Mouse (Mus musculus): ENCODE results near the gene Sorcs2. TPM values are rescaled to one million over a fixed set of nuclear protein-coding genes. Genes with fewer than 3 reads are reported as not detected.

Gene Sorcs2
- total RNA-seq, 2 experiments from 2014 or later, result 2.2 to 5.4 TPM

DNA sequence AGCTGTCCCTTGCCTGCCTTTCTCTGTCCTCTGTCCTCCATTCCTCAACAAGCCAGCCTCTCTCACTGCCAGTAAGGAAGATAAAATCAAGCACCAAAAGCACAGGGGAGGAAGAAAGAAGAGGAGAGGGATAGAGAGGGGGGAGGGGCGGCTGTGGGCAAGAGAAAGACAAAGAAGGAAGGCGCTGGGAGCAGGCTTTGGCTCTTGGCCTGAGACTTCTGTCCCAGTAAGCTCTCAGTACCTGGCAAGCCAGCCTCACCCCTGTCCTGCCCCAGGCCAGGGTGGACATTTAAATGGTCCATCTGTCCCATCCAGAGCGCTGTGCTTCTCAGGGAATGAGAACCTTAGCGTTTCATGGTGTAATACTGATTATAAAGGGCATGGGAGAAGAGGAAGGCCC, 203.3 kb downstream of the Sorcs2 start:
- ATAC-seq (replicated peaks; ENCODE audit: low FRiP score, poor library complexity, severe bottlenecking), result no peak

DNA sequence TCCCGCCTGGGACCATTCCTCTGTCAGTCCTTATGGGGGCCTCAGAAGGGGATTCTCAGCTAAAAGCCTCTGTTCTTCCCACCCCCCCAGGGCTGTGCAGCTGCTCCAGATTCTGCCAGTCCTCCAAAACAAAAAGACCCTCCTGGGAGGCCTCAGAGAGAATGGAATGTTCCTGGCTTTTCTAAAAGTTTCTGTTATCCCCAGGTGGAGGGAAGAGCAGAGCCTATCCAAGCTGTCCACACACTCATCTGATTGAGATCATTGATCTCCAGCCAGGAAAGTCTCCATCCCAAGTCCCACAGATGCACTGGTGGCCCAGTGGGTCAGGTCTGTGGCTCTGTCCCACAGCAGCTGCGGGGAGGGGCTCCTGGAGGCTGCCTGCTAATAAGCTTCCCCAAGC, 205.3 kb downstream of the Sorcs2 start:
- no peak for ATAC-seq (replicated peaks; ENCODE audit: low FRiP score, poor library complexity, severe bottlenecking)

DNA sequence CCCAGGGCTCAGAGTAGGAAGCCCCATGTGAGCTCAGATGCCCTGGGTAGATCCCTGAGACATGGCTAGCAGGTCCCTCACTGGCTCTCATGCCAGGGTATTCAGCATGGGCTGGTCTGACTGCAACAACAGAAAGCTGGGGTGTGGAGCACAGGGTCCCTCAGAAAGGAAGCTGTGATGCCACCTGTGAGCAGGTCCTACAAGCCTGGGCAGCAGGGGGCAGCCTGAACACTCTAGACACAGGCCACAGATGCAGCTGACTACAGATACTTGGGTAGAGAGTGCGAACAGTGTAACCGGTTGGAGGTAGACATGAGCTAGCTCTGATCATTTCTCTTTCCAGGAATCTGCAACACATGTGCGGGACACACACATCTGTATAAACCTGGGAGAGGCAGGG, 206.1 kb downstream of the Sorcs2 start:
- ATAC-seq (replicated peaks; ENCODE audit: low FRiP score, poor library complexity, severe bottlenecking), result no peak

DNA sequence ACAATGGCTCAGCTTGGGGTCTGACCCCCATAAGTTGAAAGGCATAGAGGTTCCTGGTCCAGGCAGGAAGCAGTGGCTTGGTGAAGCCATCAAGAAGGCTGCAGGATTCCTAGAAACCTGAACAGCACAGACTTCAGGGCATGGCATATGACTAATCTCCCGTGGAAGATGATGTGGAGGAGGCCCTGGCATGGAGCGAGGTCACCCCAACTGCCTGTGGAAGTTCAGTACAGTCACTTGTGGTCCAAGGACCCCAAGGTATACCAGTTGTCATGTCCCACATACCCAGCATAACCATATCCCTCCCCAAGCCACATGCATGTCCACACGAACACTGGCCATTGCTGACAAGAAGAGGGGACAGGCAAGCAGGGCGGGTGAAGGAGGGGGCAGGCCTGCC, 206.7 kb downstream of the Sorcs2 start:
- no peak for ATAC-seq (replicated peaks; ENCODE audit: low FRiP score, poor library complexity, severe bottlenecking)

DNA sequence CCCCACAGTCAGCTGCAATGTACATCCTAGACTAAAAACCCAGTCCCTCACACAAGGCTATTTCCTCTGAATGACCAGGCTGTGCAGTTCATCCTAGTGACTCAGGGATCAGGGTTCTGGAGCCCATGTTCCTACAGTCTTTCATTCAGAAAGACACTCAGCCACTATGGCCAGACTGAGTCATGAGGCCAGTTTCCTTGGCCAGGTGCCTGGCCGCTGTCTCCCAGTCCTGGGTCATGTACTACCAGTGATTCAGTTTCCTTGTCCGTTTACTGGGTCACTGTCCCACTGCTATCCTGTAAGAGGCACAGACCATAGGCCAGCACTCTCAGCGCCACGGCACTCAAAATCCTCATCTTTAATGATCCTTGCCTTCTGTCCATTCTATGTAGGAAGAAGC, 209.6 kb downstream of the Sorcs2 start:
- ATAC-seq (replicated peaks; ENCODE audit: low FRiP score, poor library complexity, severe bottlenecking), result no peak

DNA sequence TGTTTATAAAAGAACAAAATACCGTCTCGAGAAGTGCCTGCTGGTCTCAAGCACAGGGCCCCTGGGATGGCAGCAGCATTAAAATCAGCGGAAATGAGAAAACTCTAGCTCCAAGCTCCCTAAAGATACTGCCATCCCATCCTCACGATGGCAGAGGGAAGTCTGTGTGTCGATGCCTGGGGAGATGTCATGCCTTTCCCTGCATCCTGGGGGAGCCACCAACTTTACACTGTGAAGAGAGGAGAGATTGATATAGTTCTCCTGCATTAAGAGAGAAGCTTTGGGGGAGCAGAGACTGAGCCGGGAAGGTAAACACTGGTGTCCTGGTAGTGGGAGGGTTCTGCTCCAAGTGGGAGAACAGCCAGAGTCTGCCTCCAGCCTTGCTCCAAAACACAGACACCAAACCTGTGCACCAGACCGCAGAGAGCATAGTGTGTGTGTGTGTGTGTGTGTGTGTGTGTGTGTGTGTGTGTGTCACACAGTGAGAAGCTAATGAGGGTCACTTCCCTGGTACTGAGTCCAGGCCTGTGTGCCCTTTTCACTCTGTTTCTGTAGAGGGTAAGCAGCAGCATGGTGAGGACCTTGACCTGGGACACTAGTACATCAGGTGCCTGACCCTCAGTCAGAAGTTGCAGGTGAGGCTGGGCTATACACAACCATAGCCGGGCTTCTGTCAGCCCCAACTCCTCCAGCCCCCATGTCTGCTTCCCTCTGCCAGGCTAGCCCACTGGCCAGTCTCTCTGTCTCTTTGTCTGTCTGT, 211.5 kb downstream of the Sorcs2 start:
- ATAC-seq (replicated peaks; ENCODE audit: low FRiP score, poor library complexity, severe bottlenecking), result no peak

DNA sequence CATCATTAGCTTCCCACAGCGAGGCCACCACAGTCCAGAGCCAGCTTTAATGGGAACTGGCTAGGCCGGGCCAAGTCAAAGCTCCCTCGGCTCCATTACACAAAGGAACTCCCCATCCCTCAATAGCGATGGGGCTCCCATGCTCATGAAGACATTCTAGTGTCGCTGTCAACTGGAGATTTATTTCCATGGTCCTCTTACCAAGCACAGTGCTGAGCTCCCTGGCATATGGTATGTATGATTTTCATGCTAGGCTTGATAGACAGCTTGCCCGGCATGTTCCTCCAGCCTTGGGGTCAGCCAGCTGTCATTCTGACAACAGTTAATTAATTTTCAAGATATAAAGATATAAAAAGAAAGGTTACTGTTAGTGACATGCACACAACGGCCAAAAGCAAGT, 215.6 kb downstream of the Sorcs2 start:
- ATAC-seq (replicated peaks; ENCODE audit: low FRiP score, poor library complexity, severe bottlenecking), result no peak

DNA sequence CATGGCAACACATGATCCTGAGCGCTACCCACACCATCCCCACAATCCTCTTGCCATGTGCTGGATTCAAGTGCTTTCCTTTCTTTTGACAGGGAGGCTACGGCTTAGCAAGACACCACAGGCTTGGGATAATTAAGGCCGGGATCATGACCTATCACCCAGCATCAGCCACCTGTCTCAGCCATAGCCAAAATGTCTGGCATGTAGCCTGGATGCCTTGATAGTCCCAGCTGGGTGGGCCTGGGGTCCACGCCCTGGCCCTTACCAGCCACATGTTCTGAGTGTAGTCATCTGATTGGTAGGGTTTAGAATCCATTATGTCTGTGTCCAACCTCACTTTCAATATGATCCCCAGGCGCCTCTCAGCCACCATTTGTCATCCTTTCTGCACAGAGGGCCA, 218.2 kb downstream of the Sorcs2 start:
- ATAC-seq (replicated peaks; ENCODE audit: low FRiP score, poor library complexity, severe bottlenecking), result no peak

DNA sequence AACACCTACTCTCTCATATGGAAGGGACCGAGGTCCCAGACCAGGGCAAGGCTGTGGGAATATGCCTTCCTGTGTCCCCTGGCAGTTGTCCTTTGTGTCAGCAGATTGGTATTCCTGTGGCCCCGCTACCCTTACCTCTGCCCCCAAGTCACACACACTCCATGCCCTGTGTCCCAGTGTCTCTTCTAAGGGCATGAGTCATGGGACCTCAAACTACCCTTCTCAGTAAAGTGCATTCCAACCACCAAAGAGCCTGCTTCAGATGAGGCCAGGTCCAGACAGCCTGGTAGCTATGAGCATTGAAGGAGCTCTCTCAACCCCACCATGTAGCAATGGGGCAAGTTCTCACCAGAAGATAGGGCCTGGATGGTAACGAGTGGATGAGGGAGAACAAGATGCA, 219.2 kb downstream of the Sorcs2 start:
- no peak for ATAC-seq (replicated peaks; ENCODE audit: low FRiP score, poor library complexity, severe bottlenecking)

DNA sequence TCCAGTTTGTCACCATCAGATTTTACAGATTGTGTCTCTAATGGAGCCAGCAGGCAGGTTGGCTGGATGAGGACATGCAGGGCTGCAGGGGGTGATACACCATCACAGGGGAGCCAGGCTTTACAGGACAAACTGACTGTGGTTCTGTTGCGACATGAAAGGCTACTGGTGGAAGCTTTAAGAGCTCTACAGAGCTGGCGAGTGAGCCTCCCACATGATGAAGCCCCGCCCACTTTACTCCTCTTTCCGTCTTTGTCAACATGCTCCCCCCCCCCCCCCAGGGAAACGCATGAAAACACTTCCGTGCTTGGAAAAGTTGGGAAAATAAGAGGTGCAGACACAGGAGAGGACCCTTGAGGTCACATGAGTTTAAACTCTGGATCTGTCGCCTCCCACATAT, 219.7 kb downstream of the Sorcs2 start:
- no peak for ATAC-seq (replicated peaks; ENCODE audit: low FRiP score, poor library complexity, severe bottlenecking)

DNA sequence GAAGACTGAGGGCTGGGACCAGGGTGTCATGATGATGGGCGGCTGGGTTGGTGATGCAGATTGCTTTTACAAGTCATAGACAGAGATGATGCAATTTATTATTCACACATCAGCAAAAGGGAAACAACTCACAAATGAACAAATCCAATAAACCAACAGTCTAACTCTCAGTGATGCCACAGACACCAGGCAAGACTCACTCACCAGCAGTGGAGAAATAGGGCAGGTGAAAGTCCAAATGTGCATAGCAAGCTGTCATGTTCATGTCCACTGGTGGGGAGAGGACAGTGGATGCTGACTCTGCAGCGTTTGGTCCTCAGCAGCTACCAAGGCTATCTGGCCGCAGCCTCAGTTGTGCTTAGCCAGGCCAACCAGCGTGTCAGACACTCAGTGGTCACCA, 221.1 kb downstream of the Sorcs2 start:
- ATAC-seq (replicated peaks; ENCODE audit: low FRiP score, poor library complexity, severe bottlenecking), result no peak

DNA sequence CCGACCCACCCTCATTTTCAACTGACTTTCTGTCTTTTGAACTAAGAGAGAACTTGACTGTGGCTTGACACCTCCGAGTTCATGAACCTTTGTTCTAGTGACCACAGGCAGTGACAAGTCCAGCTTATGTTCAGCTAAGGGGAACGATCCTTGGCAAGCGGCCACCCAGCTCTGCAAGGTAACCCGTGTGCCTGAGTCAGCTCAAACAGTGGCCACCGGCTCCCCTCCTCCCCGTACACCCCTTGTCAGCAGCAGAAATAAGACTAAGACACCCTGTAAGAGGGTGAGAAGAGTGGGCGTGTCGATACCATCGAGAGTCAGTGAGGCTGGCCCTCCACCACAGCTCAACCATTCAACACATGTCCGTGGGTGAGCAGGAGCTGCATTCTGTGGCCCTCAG, 221.5 kb downstream of the Sorcs2 start:
- ATAC-seq (replicated peaks; ENCODE audit: low FRiP score, poor library complexity, severe bottlenecking), result no peak

DNA sequence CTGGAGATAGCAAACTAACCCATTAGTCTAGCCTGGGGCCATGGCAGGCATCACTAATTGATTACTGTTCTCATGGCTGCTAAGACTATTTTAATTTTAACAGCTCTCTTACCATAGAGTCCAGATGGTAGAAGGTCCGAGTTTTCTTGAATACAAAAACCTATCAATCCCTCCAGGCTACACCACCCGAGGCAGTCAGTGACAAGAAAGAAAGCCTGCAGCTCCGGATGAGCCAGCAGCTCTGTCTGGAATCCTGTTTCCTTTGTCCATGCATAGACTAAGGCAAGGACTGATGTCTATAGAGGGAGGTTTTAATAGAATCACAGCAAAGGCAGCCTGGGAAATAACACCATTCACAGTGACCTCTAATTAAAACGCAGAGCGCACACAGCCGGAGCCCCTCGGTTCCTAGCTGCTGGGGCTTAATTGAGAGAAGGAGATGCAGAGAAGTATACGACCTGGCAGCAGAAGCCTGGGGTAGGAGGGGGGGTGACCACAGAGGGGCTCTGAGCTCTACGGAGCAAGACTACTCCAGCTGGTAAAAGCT, 223.3 kb downstream of the Sorcs2 start:
- no peak for ATAC-seq (replicated peaks; ENCODE audit: low FRiP score, poor library complexity, severe bottlenecking)

DNA sequence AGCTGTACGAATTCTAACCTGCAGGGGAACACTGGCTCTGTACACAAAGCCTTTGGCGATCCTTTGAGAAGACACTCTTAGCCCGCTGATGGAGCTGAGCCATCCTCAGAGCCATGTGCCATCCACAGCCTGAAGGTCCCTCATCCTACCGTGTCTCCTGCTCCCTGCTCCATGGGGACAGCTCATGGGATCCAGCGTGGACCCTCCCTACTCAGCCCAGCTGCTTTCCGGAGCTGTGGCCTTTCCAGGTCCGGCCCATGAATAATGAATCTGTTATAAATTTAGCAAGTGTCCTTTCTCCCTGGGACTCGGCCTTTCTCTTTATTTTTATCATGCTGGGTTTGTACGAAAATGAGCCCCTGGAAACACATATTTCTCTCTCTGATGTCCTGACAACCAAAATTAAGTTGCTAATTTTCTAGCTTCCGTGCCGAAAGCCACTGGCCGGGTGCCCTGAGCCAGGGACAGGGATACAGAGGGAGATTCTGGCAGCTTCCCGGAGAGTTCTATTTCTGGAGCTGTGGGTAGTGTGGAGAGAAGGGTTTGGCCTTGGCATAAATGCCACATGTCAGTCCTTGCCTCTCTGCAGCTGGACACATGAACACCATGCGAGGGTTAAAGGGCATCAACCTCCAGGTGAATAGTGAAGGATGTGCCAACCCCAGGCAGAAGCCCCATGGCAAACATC, 228.8 kb downstream of the Sorcs2 start:
- no peak for ATAC-seq (replicated peaks; ENCODE audit: low FRiP score, poor library complexity, severe bottlenecking)

DNA sequence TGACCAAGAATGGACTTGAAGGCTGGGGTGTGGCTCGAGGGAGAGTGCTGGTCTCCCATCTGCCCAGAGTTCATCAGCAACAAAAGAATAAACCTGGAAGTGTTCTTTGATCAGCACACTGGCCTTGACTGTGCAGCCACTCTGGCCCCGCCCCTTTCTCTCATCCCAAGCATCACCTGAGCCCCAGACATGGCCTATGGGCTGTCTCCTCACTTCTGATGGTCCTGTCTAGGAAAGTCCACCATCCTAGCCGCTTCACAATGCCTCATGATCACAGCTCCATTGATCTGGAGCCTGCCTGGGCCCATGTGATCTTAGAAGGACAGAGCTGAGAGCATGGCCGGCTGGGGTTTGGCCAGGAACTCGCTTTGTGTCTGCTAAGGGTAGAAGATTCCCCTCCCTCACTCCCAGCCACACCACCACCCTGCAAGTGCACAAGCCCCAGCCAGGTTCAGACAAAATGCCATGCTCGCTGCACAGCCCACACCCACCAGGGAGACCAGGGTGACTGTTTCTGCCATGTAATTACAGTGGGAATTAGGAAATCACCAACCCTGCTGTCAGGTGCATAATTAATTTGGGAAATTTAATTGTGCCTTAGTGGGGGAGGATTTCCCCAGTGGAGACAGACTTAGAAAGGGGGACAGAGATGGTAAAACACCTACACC, 231.5 kb downstream of the Sorcs2 start:
- ATAC-seq (replicated peaks; ENCODE audit: low FRiP score, poor library complexity, severe bottlenecking), result no peak

DNA sequence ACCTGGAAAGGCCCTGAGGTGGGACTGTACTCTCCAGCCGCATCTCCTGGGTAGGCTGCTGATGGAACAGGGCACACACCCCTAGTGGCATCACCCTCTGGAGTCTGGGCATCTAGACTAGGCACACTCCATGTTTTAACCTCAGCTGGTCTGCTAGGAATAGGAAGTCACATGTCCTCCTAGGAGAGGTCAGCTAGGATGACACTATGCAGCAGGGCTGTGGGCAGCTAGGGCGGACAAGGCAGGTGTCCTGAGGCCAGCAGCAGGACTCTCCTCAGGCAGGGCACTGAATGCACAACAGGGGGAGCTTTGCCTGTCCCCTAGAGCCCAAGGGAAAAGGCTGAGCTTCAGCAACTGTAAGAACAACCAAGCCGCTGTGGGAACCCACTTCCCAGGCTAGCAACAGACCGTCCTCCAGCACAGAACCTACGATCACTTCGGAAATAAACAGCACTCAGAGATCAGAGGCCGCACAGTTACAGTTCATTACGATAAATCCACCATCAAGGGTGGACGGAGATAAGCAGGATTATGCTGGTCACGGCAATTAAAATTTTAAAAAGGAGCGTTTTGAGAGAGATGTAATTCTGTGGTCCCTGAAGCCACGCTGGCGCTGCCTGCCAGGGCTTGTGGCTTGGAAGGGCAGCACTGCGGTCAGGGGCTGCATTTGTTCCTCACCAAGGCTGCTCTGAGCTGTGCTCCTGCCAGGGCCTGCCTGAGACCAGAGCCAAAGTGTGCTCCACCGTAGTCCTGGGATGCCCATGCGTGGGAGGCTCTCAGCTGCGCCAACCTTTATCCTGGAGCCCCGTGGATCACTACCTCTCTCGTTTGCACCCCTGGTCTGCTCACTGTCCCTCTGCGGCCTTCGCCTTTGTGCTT, 232.3 kb downstream of the Sorcs2 start:
- no peak for ATAC-seq (replicated peaks; ENCODE audit: low FRiP score, poor library complexity, severe bottlenecking)

DNA sequence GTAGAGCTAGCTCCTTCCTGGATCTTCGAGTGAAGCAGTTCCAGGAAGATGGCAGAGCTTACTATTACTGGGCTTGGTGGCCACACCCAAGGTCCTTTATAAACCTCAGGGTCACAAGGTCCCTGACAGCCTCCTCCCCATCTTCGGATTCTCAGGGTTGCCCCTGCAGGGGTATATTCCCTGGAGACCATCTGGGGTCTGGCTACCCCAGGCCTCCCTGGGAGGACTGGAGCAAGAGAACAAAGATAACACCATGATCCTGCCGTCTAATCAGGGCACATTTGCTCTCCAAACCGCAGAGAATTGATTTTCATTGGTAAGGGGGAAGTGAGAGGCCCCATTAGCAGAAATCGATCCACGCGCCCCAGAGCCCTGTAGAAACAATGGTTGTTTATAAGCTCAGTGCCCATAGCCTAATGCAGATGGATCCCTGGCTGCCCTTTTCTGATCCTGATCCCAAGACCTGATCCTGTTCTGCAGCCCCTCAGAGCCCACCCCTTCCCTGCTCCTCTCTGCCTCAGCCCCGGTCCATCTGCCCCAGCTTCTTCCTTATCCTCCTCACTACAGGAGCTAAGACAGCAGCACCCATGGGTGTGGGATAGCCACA, 243.0 kb downstream of the Sorcs2 start:
- ATAC-seq (replicated peaks; ENCODE audit: low FRiP score, poor library complexity, severe bottlenecking), result no peak

DNA sequence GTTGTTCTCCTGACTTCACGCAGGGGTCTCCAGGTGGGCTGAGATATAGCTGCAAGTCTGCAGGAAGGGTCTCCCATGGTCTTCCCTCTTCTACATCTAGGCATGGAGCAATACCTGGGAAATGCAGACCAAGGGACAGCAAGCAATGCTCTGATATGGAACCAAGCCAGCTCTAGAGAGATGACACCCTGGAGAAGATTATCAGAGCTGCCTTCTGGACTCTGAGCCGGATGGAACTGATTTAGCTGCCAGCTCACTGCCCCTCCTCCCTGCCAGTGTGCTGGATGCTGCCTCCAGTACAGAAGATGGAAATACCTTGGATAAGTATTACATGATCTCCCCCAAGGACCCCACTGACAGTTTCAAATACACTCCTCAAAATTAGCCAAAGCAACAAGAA, 244.7 kb downstream of the Sorcs2 start:
- ATAC-seq (replicated peaks; ENCODE audit: low FRiP score, poor library complexity, severe bottlenecking), result no peak

DNA sequence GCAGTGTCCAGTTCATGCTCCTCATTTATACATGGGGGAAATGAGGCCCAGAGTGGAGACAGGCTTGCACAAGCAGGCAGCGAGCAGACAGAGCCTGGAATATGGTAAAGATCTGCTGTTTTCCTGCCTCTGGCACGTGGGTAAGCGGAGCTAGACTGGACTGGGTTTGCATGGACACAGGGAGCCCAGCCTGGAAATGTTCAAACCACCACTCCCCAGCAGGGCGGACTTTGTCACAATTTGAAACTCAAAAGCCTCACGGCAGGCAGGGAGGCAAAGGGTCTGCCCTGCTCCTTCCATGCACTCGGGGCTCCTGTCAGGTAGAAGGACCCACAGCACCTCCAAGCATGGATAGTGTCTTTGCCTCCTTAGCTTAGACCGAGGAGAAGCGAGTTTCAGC, 246.9 kb downstream of the Sorcs2 start:
- ATAC-seq (replicated peaks; ENCODE audit: low FRiP score, poor library complexity, severe bottlenecking), result no peak

DNA sequence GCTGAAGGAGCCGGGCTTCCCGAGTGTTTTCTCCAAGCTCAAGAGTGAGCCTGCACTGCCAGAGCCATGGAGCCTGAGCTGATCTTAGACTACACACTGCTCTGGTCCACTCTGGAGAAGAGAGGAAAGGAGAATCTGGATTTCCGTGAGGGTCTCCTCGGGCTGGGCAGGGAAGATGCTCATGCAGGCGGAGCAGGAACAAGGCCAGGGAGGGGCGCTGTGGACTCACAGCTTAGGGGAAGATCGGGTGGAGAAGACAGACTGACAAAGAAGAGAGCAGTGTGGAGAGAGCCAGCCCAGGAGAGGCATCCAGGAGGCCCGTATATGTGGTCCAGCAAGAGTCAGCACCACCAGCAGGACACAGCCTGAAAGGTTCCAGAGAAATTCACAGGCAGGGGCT, 248.8 kb downstream of the Sorcs2 start:
- no peak for ATAC-seq (replicated peaks; ENCODE audit: low FRiP score, poor library complexity, severe bottlenecking)

Measured in erythroid progenitor cell, adult 5-6 weeks (primary cell).